Mouse (Mus musculus) liver, adult 2 months (tissue): Measurements from ENCODE around the gene Sarnp.

Experiments used
- CTCF ChIP-seq: fragments of 200-500 bp; IDR thresholded peaks from 2 replicates; pipeline ENCODE4 v1.5.1; 2011; ENCODE audit warnings: low read depth, low read length, control low read depth
- POLR2A ChIP-seq: fragments of 200-500 bp; IDR thresholded peaks from 2 replicates; pipeline ENCODE4 v1.6.1; 2011; ENCODE audit warnings: low read length, control low read depth; ENCODE audit not compliant: insufficient read depth; ENCODE audit errors: extremely low read depth

GRCm38 (mm10) chr10:128778441-128778840 is 38.7 kb upstream of the Sarnp start:
- no peak for TF ChIP-seq CTCF
- TF ChIP-seq POLR2A: no peak
